In genomic region chr3:30436131-30436530, GRCm38 (mm10) we compare ENCODE assay signal across 17 mouse cellular contexts.
"Had no signal": no experiment of that assay in that cellular context is flagged by ENCODE, and none has a peak within 500 bp of the region (broad histone marks: within the 10 kb centered on the region; RNA-seq: fewer than 3 reads in every experiment).

No protein-coding gene starts in this region.

- H3K27ac ChIP-seq: liver, embryonic 13.5 days; neural tube, embryonic 13.5 days; stomach, embryonic 15.5 days had no signal

- H3K4me1 ChIP-seq: liver, embryonic 13.5 days; megakaryocyte, embryonic 14.5 days; neural tube, embryonic 13.5 days; stomach, embryonic 15.5 days had no signal

- H3K9me3 ChIP-seq: liver, embryonic 13.5 days; megakaryocyte, embryonic 14.5 days; neural tube, embryonic 13.5 days; stomach, embryonic 15.5 days had no signal

- H3K4me2 ChIP-seq: liver, embryonic 13.5 days; midbrain, embryonic 11.5 days; neural tube, embryonic 13.5 days; stomach, embryonic 15.5 days had no signal

- H3K27me3 ChIP-seq: liver, embryonic 13.5 days; megakaryocyte, embryonic 14.5 days; neural tube, embryonic 13.5 days; stomach, embryonic 15.5 days had no signal

- H3K4me3 ChIP-seq: liver, embryonic 13.5 days; megakaryocyte, embryonic 14.5 days; myocyte; neural tube, embryonic 13.5 days; stomach, embryonic 15.5 days had no signal

- DNase-seq: kidney, adult 9 months; kidney, postnatal 14 days; kidney, postnatal 4 days; liver, embryonic 13.5 days; lung, adult 2 months; lung, postnatal 10 days; lung, postnatal 36 days; midbrain, embryonic 14.5 days; retina, postnatal 1 day; right cerebral cortex, postnatal 25 days; spleen, adult 18-20 months; thymus, postnatal 25 days had no signal

- H3K9ac ChIP-seq: liver, embryonic 13.5 days; neural tube, embryonic 13.5 days; stomach, embryonic 15.5 days had no signal

- H3K36me3 ChIP-seq: liver, embryonic 13.5 days; neural tube, embryonic 13.5 days; stomach, embryonic 15.5 days had no signal
